Mouse (Mus musculus): ENCODE measurements around the gene Cbx8.
A peak's percentile ranks its signal among the peaks of the same experiment; 100 is the strongest.

The Cbx8 gene

DNA sequence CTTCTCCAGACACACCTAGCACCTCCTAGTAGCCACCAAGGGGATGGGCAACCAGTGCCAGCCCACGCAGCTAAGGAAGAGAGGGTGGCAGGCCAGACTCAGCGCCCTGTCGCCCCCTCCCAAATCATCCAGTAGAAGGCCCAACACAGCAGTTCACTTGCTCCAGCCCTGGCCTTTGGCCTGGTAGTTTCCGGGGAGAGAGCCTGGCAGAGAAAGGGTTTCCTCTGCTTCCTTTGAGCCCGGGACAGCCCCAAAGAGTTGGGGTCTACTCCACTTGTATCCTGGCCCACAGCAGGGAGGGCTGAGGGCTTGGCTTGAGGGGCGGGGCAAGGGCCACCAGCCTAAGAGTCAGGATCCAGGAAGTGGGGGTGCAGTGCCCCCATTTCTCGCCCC lies 38.7 kb upstream of the Cbx8 start:
- no peak for DNase-seq (ENCODE audit: low spot score in 2 of 2)

DNA sequence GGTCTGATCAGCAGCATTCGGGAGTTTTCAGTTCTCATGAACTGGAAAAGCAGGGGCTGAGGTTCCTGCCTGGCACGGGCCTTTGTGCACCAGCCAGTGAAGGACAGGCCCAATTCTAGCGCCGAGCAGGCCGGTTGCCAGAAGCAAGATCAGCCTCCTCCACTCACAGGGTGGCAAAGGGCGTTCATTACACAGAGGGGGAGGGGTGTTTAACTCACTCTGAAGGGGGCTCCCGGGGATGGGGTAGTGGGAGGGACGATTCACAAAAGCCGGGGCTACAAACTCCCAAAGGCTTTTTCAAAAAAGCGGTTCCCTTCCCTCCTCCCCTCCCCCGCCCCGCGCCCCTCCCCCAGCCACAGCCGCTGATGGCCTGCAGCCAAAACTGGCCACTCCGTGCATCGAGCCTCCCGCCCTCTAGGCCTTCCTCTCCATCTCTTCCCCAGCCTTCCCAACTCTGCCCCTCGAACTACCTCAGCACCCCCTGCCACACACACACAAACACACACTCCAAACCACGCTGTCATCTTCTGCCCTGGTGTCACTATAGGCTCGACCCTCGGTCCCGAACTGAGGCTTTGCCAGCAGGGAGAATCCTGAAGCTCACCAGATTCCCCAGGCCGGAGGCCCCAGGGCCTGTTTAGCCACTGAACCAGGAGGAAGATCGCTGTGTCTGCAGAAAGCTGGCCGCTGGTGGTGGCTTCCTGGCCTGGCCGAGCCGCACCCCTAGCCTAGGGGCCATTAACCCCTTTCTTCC lies 38.1 kb upstream of the Cbx8 start:
- peak in 1 of 2 experiments; percentile 65 for DNase-seq (ENCODE audit: low spot score in 2 of 2)

DNA sequence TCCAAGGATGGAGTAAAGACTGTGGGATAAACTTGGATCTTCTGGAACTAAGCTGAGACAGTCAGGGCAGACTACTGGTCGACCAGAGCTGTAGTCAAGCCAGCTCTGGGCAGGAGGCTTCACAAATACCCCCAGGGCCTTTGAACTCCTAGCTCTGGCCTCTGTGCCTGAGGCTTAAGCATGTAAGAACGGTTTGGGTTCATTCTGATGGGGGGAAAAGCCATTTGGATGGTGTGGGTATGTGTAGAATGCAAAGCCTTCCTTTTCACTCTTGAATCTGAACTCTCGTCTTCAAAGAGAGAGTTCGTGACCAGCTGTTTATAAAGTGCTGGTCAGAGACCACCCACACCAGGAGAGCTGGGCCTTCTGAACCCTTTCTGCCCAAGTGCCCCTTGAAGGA lies 37.0 kb upstream of the Cbx8 start:
- no peak for DNase-seq (ENCODE audit: low spot score in 2 of 2)

DNA sequence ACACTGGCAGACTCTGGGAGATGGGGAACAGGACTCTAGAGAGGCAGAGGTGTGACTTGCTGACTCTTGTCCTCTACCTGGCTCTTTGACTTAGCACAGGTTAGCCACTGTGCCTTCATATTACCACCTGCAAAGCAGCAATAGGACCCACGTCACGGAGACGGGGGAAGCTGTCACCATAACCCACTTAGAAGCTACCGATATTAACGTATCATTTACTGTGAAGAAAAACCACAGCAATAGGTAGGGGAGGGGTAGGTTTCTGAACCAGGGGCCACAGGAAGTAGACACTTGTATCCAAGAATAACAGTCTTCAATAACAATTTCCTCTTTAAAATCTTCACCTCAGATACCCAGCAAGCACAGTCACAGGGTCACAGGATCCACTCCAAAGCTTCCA lies 35.0 kb upstream of the Cbx8 start:
- no peak for DNase-seq (ENCODE audit: low spot score in 2 of 2)

DNA sequence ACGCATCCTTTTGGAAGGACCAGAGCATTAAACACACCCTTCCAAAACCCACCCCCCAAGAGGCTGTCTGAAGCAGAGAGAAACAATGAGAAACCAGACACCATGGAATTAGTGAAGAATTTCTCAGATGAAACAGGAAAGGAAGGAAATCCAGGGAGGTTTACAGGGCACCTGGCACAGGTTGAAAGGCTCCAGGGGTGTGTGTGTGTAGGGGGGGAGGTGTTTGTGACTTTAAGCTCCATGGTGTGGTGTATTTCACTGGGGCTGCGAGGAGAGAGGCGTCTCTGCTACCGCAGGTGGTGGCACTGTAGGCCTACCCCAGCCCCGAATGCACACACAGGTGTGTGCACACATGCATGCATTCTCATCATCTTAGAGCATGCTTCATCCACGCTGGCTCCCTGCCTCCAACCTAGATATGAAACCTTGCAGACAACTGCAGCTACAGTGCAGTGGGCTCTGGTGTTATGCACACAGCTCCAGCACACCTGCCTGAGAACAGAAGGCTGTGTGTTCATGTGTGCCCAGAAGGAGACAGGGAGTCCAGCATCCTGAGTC lies 33.2 kb upstream of the Cbx8 start:
- no peak for DNase-seq (ENCODE audit: low spot score in 2 of 2)

DNA sequence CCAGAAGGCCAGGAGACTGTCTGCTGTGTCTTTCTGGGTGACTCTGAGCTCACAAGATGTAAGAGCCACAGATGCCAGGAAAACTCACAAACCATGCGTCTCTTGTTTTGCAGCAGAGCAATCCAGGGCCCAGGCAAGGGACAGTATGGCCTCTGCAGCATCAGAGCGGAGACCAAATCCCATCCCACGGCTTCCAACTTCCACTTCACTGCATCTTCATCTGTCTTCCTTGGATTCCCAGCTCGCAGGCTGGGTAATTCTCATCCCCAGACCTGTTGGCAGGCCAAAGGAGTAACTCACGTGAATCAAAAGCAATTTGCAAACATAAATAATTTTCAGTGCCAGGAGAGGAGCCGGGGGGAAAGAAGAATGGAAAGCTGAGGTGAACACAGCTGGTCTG lies 32.2 kb upstream of the Cbx8 start:
- no peak for DNase-seq (ENCODE audit: low spot score in 2 of 2)

DNA sequence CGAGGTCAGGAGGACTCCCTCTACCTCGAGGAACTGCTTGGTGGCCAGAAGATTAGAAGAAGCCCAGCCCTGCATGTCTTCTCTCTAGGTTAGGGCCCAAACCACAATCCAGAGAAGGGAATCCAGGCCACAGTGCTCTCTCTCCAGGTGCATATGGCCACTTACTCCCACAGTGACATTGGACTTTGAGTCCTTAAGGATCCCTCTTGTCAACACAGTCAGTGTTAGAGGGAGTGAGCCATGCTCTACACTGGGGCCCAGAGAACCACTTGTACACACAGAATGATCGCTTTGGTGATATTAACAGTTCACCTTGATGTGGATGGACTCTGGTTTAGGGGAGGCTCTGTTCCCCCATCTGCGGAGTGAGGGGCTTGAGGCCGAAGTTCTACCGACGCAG lies 31.5 kb upstream of the Cbx8 start:
- DNase-seq (ENCODE audit: low spot score in 2 of 2), result no peak

DNA sequence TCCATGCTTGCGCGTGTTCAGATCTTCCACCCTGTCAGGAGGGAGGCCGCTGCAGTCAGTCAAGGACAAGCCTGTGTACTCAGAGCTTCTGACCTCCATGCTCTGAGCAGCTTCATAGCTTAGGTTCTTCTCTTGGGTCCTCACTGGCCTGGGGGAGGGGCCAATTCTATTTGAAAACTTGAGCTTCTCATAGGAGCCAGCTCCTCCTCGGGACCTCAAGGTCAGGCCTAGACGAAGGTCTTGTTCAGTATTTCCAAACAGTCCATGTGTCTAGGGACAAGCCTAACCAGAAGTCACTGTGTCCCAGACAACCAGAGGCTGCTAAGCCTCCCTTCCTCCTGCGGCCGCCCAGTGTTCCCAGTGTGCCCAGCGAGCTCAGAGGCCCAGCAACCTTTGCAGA lies 26.1 kb upstream of the Cbx8 start:
- DNase-seq (ENCODE audit: low spot score in 2 of 2), result no peak

DNA sequence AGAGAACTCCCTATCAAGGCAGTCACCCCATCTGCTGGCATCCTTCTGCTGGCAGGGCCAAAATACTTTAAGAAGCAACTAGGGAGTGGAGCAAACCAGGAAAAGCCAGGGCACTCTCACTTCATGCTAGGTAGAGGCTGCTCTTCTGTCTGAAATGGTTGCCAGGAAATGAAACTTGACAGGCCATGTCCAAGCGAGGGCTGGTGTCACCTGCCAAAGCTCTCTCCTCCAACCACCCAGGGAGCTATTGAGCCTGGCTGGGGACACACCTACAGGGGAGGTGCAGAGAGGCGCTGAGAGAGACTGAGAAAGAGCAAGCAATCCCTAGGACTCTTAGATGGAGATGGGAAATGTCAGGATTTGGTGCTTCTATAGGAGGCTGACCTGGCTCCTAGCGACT lies 18.5 kb upstream of the Cbx8 start:
- DNase-seq (ENCODE audit: low spot score in 2 of 2), result no peak

DNA sequence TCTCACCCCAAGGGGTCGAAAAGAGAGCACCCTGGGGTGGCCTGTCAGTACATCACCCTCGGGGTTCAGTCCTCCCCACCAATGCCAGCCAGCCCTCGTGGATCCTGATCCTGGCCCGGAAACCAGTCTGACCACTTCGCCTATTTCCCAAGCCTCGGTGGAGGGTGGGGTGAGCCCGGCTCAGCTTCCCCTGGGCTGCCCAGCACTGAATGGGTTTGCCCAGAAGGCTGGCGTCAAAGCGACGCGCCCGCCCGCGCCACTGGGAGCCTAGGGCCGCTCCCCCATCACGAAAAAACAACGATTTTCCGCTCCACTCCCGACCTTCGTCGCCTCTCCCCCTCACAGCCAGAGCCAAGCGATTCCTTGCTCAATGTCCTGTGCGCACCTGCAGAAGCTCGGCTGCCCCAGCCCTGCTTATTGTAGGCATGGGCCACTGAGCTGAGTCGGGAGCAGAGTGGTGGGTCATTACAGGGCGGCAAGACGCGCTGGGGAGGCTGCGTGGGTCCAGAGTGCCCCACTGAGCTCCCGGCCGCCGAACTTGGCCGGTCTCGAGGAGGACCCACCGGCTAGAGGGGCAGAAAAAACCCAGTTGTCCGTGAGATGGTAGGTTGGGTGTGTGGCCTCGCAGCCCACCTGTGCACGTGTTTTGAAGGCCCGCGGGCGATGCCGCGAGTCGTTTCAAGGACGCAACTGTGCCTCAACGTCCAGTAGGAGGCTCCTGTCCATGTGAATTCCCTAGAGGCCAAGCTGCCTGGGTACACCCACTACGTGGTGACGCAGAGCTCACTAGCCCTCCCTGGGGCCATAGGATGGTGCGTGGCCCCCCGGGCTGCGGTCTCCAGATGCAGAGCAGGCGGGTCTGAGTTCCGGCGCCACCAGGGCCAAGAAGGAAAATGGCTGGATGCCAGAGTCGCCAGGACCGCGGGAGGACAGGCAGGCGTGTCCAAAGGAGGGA lies 17.5 kb upstream of the Cbx8 start:
- DNase-seq (ENCODE audit: low spot score in 2 of 2), result no peak

DNA sequence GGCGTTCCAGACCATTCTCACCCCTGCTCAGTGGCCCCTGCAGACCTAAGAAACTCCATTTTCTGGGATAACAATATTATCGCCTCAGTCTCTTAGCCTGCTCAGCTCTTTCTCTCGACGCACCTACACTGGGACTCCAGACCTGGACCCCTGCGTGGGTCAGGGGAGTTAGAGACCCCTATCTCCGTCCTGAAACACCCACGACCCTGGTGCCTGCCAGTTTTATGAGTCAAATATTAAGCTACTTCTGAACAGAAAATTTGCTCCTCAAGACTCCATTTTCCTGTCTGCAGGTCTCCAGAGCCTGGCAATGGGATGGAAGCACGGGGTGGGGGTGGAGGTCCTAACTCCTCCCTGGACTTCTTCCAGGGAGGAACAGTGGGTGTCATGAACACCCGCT lies 16.5 kb upstream of the Cbx8 start:
- no peak for DNase-seq (ENCODE audit: low spot score in 2 of 2)

DNA sequence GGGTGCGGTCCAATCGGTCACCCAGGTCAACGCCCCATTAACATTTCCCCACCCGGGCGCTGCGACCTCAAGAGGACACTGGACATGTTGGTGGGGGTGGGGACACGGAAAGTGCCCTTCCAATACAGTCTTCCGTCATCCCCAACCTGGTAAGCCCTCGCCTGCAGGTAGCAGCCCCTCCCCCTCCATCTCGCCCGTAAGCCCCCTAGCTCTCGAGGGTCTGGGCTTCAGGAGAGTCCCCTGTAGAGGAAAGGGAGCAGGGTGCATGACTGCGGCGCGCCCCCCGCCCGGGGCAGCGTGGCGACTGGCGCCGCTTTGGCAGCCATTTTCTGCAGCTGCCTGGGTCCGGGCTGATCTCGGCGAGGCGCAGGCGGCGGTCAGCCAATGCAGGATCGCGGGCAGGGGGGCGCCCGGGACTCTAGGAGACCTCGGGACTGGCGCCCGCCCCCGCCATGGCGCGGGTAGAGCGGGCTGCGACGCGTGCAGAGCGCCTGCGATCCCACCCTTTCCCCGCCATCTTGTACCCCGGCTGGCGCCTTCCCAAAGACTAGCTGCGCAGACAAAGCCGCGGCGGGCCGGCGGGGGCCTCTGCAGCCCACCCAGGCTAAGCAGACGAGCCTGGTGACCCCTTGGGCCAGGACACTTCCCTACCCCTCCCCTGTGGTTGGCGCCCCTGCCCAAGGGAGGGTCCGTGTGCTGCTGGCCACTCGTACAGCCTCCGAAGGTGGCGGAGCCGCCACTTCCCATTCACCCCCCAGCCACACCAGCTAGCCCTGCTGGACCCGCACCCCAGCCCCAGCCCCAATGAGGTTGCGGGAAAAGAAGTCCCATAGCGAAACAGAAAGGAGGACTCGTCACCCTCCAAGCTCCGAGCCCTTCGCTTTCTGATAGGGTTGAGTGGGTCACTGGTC lies 15.8 kb upstream of the Cbx8 start:
- DNase-seq (ENCODE audit: low spot score in 2 of 2), result peak in 1 of 2 experiments; percentile 60

DNA sequence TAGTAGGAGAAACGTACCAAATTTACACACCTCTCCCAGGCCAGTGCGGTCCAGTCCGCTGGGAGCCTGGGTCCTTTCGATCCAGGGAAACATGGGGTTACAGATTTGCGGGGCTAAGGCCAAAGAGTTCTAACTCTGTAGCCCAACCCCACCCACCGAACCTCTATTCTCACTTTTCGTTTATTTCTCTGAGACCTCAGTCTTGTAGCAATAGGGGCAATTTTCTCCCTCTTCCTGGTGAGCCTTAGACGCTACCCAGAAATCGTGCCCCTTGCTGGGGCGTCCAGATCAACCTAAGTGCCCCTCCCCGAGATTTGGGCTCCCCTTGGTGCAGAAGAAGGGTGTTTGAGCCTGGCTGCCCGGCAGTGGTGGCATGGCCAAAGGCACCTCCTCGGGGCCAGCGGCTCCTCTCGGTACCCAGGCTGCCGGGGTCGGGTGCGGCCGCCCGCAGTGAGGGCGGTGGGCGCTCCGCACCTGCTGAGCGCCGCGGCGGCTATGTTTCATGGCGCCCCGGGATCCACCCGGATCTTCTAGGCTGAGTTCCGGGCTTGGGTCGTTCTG lies 14.9 kb upstream of the Cbx8 start:
- no peak for DNase-seq (ENCODE audit: low spot score in 2 of 2)

DNA sequence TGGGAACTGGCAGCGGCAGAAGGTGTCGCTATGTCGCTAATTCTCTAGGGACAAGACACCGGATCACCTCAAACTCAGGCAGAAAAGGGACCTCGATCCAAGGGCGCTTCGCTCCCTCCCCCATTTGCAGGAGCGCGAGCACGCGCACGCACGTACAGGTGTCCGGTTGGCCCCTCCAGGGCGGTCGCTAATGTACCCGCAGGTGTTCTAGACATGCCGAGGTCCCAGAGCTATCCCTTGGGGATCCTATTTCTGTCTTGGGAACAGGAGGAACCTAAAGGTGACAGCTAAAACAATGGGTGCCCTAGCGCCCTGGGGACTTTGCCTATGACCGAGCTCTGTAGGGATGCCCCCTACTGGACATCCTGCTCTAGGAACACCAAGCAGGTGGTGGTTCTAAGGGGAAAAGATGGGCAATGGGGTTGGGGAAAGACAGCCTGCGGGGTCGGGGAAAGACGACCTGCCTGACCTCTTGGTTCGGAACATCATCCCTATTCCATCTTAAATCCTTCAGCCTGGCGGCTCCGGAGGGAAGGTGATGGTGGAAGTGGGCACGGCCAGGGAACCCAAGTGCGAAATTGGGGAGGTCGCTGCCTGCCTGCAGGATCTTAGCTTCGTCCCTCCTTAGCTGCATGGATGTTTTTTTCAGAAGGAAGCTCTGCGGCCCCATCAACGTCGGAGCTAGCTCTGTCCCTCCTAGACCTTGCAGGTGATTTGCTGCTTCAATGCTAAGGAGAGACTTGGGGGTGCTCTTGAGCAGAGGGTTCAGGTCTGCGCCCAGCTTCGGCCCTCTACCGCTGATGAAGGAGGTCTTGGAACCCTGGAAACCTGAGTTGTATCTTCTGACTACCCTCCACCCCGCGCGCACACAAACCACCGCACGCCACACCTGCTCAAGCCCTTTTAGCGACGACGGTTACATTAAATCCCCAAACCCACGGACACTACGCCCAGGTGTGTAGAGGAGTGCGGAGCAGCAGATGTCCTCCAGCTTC lies 13.9 kb upstream of the Cbx8 start:
- DNase-seq (ENCODE audit: low spot score in 2 of 2), result peak; percentile 36 to 38

DNA sequence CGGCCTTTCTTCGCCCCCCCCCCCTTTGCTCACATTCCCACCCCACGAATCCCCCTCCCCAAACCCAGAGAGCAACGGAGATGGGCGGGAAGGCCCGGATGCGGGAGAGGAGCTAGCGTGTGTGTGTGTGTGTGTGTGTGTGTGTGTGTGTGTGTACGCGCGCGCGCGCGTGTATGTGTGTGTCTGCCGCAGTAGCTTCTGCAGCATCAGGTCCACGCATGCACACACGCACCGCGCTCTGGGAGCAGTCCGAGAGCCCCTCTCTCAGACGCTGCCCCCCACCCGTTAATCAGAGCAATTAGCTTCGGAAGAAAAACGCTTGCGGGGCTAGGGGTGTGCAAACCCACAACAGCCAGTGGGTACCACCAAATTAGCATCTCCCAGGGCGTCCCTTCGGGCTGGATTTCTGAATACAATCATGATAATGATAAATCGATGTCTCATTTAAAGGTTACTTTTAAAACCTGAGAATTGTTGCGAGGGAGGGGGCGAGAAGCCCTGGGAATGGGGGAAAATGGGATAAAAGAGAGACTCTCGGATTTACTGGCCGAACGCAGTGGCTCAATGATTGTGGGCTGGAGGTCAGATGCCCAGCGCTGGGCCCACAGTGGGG lies 13.1 kb upstream of the Cbx8 start:
- peak; percentile 75 to 78 for DNase-seq (ENCODE audit: low spot score in 2 of 2)

DNA sequence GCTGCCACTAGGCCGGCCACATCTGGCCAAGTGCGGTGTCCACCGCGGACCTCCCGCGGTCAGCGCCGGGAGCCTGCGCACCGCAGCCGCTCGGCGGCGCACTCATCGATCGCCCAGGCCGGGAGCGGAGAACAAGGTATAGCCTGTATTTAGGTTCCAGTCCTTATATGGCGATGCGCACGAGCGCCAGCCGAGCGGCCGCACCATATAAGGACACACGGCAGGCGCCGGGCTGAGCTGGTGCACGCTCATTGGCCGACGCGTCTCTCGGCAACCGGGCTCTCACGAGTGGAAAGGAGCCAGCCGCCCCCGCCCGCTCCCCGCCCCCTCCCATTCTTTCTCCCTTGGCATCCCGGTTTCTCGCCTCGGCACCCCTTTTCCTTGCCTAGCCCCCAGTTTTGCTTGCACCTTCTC lies 12.5 kb upstream of the Cbx8 start:
- DNase-seq (ENCODE audit: low spot score in 2 of 2), result peak; percentile 88 to 89

DNA sequence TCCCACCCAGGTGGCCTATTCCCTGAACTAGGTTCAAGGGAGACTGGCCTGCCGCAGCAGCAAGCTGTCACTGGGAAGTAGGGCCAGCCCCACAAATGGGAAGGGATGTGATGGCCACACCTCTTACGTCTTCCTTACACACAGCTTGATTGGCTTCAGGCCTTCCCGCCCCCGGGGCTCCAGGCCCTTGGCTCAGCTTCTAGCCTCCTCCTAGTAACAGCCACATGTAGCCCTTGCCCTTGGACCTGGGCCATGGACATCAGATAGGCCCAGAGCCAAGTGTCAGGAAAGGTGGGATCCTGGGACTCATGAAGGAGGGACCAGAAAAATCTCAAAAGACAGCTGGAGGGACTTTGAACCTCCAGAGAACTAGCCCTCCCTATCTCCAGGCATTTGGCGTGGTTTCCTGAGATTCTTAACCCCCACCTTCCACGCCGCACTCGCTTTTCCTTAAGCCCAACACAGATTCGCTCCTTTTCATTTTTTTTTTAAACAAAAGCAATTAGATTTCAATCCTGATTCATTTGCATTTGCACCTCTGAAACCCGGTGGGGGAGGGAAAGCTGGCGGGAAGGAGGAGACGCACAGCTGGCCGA lies 12.0 kb upstream of the Cbx8 start:
- DNase-seq (ENCODE audit: low spot score in 2 of 2), result peak in 1 of 2 experiments; percentile 35

DNA sequence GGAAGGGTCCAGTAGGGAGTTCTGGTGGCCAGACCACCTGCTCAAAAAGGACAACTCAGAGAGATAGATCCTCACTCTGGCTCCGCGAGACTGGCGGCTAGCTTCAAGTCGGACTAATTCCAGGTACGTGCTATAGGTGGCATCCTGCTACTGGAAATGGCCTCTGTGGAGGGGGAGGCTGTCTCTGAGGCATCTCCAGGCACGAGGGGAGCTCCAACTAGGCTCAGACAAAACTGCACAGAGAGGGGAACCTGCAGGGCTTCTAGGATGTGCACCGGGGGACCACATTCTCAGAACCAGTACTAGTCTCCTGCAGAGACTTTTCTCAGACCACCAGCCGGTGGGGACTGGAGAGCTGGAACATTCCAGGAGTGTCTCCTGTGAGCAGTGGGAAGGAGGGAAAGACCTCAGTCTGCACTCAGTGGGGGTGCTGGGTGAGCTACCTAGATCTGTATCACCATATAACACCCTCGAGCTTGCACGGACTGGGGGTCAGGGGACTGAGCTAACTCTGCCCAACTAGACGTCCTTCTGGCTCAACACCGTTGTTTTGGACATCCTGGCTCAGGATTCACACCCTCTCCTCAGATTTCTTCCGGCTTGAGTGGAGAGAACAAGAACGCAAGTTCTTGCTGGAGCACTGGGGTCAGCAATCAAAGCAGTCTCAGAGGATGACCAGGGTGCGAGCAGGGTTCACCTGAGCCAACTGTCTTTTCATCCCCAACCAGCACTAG lies 11.3 kb upstream of the Cbx8 start:
- DNase-seq (ENCODE audit: low spot score in 2 of 2), result peak in 1 of 2 experiments; percentile 48

Measured in frontal cortex, postnatal 10 days (tissue).